Mouse (Mus musculus): ENCODE data around the gene Bsn. TPM values are rescaled to one million over a fixed set of nuclear protein-coding genes. Genes with fewer than 3 reads are reported as not detected.

Gene Bsn
- total and polyA plus RNA-seq, 3 experiments = 2.8 to 7.9 (median 5.0) TPM

DNA sequence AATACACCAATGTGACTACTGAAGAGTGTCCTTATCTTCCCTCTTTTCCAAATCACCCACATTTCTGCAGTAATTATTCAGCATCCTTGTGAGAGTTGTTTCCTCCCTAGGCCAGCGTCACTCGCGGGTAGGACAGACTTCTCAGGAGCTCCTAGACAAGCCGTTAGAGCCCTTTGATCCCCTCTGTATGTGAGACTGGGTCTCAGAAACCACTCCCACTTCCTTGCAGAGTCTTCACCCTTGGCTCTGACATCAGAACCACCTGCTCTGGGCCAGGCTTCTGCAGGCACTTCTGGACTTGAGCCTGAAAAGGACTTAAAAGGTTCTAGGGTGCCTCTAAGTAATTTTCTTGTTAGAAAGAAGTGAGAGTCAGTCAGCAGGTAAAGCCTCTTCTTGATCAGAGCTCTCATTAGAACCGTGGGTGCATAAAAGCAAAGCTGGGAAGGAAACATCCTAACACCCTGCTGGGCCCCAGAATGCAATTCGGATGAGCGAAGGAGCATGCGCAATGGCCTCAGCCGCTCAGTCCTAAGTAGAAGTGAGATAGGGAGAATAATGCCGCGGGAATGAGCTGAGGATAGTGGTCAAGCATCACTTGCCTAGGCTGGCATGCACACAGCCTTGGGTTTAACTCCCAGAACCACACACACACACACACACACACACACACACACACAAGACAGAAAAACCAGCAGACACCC, 7.2 kb downstream of the Bsn start:
- ATAC-seq (ENCODE audit: extremely low read depth, insufficient number of reproducible peaks, low FRiP score, poor library complexity, severe bottlenecking) (no peak), DNase-seq (ENCODE audit: low spot score) (no peak)
- H3K27me3 ChIP-seq (ENCODE audit: insufficient read depth, low read length) = peaks cover 60% of the 10 kb centered on the region
- H3K36me3 ChIP-seq (replicated peaks) = no peaks in the 10 kb centered on the region
- TF ChIP-seq TAL1 (conservative IDR thresholded peaks at IDR 0.05; ENCODE audit: low read depth, low read length) = no peak
- no peak for TF ChIP-seq GATA2 (IDR thresholded peaks at IDR 0.05; ENCODE audit: borderline replicate concordance, low read depth, low read length)
- TF ChIP-seq POLR2AphosphoS5 (IDR thresholded peaks at IDR 0.05; ENCODE audit: insufficient replicate concordance, low read depth, low read length) = no peak
- TF ChIP-seq GATA1 (IDR thresholded peaks at IDR 0.05; ENCODE audit: borderline replicate concordance, low read length) = no peak
- TF ChIP-seq CTCF (IDR thresholded peaks at IDR 0.05; ENCODE audit: low read depth, low read length) = no peak
- H3K9me3 ChIP-seq (replicated peaks) = no peaks in the 10 kb centered on the region
- no peak overlapping the region for H3K4me3 ChIP-seq (ENCODE audit: low read depth, low read length)
- no peaks in the 10 kb centered on the region for H3K4me1 ChIP-seq (ENCODE audit: insufficient read depth, low read depth, low read length)

GRCm38 (mm10) chr9:108178391-108178790, 11.8 kb downstream of the Bsn start:
- Histone ChIP-seq H3K9me3 (replicated peaks) (no peaks in the 10 kb centered on the region), H3K27me3 (ENCODE audit: insufficient read depth, low read length) (peaks cover 69% of the 10 kb centered on the region), H3K4me1 (ENCODE audit: insufficient read depth, low read depth, low read length) (no peaks in the 10 kb centered on the region), H3K4me3 (ENCODE audit: low read depth, low read length) (no peak overlapping the region), H3K36me3 (replicated peaks) (no peaks in the 10 kb centered on the region)
- TF ChIP-seq POLR2AphosphoS5 (IDR thresholded peaks at IDR 0.05; ENCODE audit: insufficient replicate concordance, low read depth, low read length) (no peak), TAL1 (conservative IDR thresholded peaks at IDR 0.05; ENCODE audit: low read depth, low read length) (no peak), CTCF (IDR thresholded peaks at IDR 0.05; ENCODE audit: low read depth, low read length) (no peak), GATA1 (IDR thresholded peaks at IDR 0.05; ENCODE audit: borderline replicate concordance, low read length) (no peak), GATA2 (IDR thresholded peaks at IDR 0.05; ENCODE audit: borderline replicate concordance, low read depth, low read length) (no peak)
- ATAC-seq (ENCODE audit: extremely low read depth, insufficient number of reproducible peaks, low FRiP score, poor library complexity, severe bottlenecking) (no peak), DNase-seq (ENCODE audit: low spot score) (no peak)

DNA sequence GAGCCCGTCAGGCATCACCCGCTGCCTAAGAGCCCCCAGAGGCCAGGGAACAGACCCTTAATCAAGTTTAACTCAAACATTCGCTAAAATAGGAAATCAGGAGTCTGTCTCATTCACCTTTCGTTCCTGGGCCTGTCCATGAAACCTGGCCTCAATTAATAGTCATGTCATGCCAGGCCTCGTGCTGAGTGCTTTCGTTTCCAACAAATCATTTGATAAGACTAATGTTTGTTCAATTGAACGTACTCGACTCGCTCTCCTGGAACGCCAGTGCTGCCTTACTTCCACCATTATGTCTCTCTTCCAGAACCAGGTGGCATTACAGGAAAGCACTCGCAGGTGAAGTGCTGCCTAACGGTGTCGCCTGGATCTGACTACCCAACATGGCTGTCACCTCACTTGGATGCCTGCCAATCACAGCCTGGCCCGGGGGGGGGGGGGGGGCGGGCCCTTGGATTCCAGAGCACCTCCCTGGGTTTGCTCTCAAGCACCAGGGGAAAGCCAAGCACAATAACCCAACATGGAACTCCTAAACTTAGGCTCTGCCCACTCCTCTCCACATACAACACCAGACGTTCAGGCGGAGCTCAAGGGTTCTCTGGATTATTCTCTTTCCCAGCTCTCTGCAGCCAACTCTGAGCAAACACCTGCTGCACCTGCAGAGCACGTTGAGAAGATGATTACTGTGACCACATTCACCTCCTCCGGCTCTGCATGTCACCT, 14.9 kb downstream of the Bsn start:
- H3K27me3 ChIP-seq (ENCODE audit: insufficient read depth, low read length) = peaks cover 70% of the 10 kb centered on the region
- no peaks in the 10 kb centered on the region for H3K36me3 ChIP-seq (replicated peaks)
- H3K4me1 ChIP-seq (ENCODE audit: insufficient read depth, low read depth, low read length) = no peaks in the 10 kb centered on the region
- no peak overlapping the region for H3K4me3 ChIP-seq (ENCODE audit: low read depth, low read length)
- no peak for TF ChIP-seq GATA1 (IDR thresholded peaks at IDR 0.05; ENCODE audit: borderline replicate concordance, low read length)
- no peak for TF ChIP-seq TAL1 (conservative IDR thresholded peaks at IDR 0.05; ENCODE audit: low read depth, low read length)
- TF ChIP-seq CTCF (IDR thresholded peaks at IDR 0.05; ENCODE audit: low read depth, low read length) = no peak
- no peak for TF ChIP-seq POLR2AphosphoS5 (IDR thresholded peaks at IDR 0.05; ENCODE audit: insufficient replicate concordance, low read depth, low read length)
- TF ChIP-seq GATA2 (IDR thresholded peaks at IDR 0.05; ENCODE audit: borderline replicate concordance, low read depth, low read length) = no peak
- no peak for DNase-seq (ENCODE audit: low spot score)
- no peaks in the 10 kb centered on the region for H3K9me3 ChIP-seq (replicated peaks)
- no peak for ATAC-seq (ENCODE audit: extremely low read depth, insufficient number of reproducible peaks, low FRiP score, poor library complexity, severe bottlenecking)

GRCm38 (mm10) chr9:108172777-108173350, 17.3 kb downstream of the Bsn start:
- Histone ChIP-seq H3K4me1 (ENCODE audit: insufficient read depth, low read depth, low read length) (no peaks in the 10 kb centered on the region), H3K36me3 (replicated peaks) (no peaks in the 10 kb centered on the region), H3K27me3 (ENCODE audit: insufficient read depth, low read length) (peaks cover 59% of the 10 kb centered on the region), H3K9me3 (replicated peaks) (no peaks in the 10 kb centered on the region), H3K4me3 (ENCODE audit: low read depth, low read length) (no peak overlapping the region)
- ATAC-seq (ENCODE audit: extremely low read depth, insufficient number of reproducible peaks, low FRiP score, poor library complexity, severe bottlenecking) (no peak), DNase-seq (ENCODE audit: low spot score) (no peak)
- TF ChIP-seq CTCF (IDR thresholded peaks at IDR 0.05; ENCODE audit: low read depth, low read length) = no peak
- TF ChIP-seq TAL1 (conservative IDR thresholded peaks at IDR 0.05; ENCODE audit: low read depth, low read length) = no peak
- TF ChIP-seq POLR2AphosphoS5 (IDR thresholded peaks at IDR 0.05; ENCODE audit: insufficient replicate concordance, low read depth, low read length) = no peak
- no peak for TF ChIP-seq GATA1 (IDR thresholded peaks at IDR 0.05; ENCODE audit: borderline replicate concordance, low read length)
- TF ChIP-seq GATA2 (IDR thresholded peaks at IDR 0.05; ENCODE audit: borderline replicate concordance, low read depth, low read length) = no peak

- H3K9me3 ChIP-seq (replicated peaks) = no peaks in the 10 kb centered on the region
- H3K4me1 ChIP-seq (ENCODE audit: insufficient read depth, low read depth, low read length) = no peaks in the 10 kb centered on the region
- ATAC-seq (ENCODE audit: extremely low read depth, insufficient number of reproducible peaks, low FRiP score, poor library complexity, severe bottlenecking) (no peak), DNase-seq (ENCODE audit: low spot score) (no peak)
- no peak overlapping the region for H3K4me3 ChIP-seq (ENCODE audit: low read depth, low read length)
- peaks cover 49% of the 10 kb centered on the region for H3K27me3 ChIP-seq (ENCODE audit: insufficient read depth, low read length)
- H3K36me3 ChIP-seq (replicated peaks) = no peaks in the 10 kb centered on the region
- TF ChIP-seq POLR2AphosphoS5 (IDR thresholded peaks at IDR 0.05; ENCODE audit: insufficient replicate concordance, low read depth, low read length) (no peak), GATA2 (IDR thresholded peaks at IDR 0.05; ENCODE audit: borderline replicate concordance, low read depth, low read length) (no peak), GATA1 (IDR thresholded peaks at IDR 0.05; ENCODE audit: borderline replicate concordance, low read length) (no peak), CTCF (IDR thresholded peaks at IDR 0.05; ENCODE audit: low read depth, low read length) (no peak), TAL1 (conservative IDR thresholded peaks at IDR 0.05; ENCODE audit: low read depth, low read length) (no peak)
Measured at GRCm38 (mm10) chr9:108169751-108170150, 20.4 kb downstream of the Bsn start.

DNA sequence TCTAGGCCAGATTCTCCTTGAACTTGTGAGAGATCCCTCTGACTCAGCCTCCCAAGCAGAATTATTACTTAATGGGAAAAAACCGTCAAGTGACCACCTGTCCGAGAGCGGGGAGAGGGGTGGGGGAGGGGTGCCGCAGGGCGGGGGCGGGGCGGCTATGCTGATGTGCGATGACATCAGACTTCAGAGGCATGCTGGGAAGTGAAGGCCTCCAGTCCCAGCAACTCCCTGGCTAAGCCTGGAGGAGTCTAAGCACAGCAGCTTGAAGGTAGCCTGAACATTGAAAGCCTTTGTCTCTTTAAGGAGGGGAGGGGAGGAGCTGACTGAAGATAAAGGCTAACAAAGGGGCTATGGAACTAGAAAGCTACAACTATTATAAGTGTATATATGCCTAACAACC, 25.0 kb downstream of the Bsn start:
- Histone ChIP-seq H3K36me3 (replicated peaks) (no peaks in the 10 kb centered on the region), H3K4me1 (ENCODE audit: insufficient read depth, low read depth, low read length) (peaks cover 4% of the 10 kb centered on the region; the same call in 1 of the 2 replicates), H3K9me3 (replicated peaks) (no peaks in the 10 kb centered on the region), H3K27me3 (ENCODE audit: insufficient read depth, low read length) (peaks cover 21% of the 10 kb centered on the region), H3K4me3 (ENCODE audit: low read depth, low read length) (no peak overlapping the region)
- no peak for DNase-seq (ENCODE audit: low spot score)
- TF ChIP-seq CTCF (IDR thresholded peaks at IDR 0.05; ENCODE audit: low read depth, low read length) (no peak), GATA1 (IDR thresholded peaks at IDR 0.05; ENCODE audit: borderline replicate concordance, low read length) (no peak), POLR2AphosphoS5 (IDR thresholded peaks at IDR 0.05; ENCODE audit: insufficient replicate concordance, low read depth, low read length) (no peak), TAL1 (conservative IDR thresholded peaks at IDR 0.05; ENCODE audit: low read depth, low read length) (no peak), GATA2 (IDR thresholded peaks at IDR 0.05; ENCODE audit: borderline replicate concordance, low read depth, low read length) (no peak)
- no peak for ATAC-seq (ENCODE audit: extremely low read depth, insufficient number of reproducible peaks, low FRiP score, poor library complexity, severe bottlenecking)
